Mouse (Mus musculus) heart, adult 2 months (tissue): Measurements from ENCODE around the gene Ap1g1.

Source experiments
- CTCF ChIP-seq: fragments of 200-600 bp; IDR thresholded peaks from 2 replicates; pipeline ENCODE4 v1.8.1; 2022; ENCODE audit warnings: antibody characterized with exemption, mild to moderate bottlenecking, moderate library complexity
- EP300 ChIP-seq: fragments of 200-500 bp; IDR thresholded peaks from 2 replicates; pipeline ENCODE4 v1.6.1; 2011; ENCODE audit warnings: low read depth, low read length, control low read depth; ENCODE audit not compliant: insufficient read depth
- POLR2A ChIP-seq: fragments of 200-500 bp; IDR thresholded peaks from 2 replicates; pipeline ENCODE4 v1.6.1; 2011; ENCODE audit warnings: mild to moderate bottlenecking, low read depth, low read length, control low read depth; ENCODE audit not compliant: insufficient read depth

- TF ChIP-seq EP300 (no peak), CTCF (no peak), POLR2A (no peak)
Measured at GRCm38 (mm10) chr8:109738049-109738380, 40.3 kb upstream of the Ap1g1 start.
